Mouse (Mus musculus): Measurements from ENCODE around the gene Wnk1. TPM values are rescaled to one million over a fixed set of nuclear protein-coding genes. Genes with fewer than 3 reads are reported as not detected.

The Wnk1 gene
- polyA plus RNA-seq, 1 experiment from 2014 or later = 31.3 TPM

- Histone ChIP-seq H3K4me1 (peaks cover 21% of the 10 kb centered on the region), H3K9ac (peak overlapping the region; percentile 75), H3K4me2 (peak overlapping the region; percentile 78), H3K27ac (peak overlapping the region; percentile 95), H3K36me3 (peaks cover 13% of the 10 kb centered on the region), H3K4me3 (peak overlapping the region; percentile 84), H3K27me3 (replicated peaks) (no peaks in the 10 kb centered on the region), H3K9me3 (replicated peaks) (no peaks in the 10 kb centered on the region)
- ATAC-seq = no peak
- WGBS (ENCODE audit: insufficient replicate concordance) = under 1% methylated on average over 9 of the region's 9 CpGs
These were observed 738 bp upstream of the Wnk1 start for GRCm38 (mm10) chr6:120039256-120039563.

GRCm38 (mm10) chr6:120037636-120038365 lies 671 bp downstream of the Wnk1 start:
- Histone ChIP-seq H3K4me1 (peaks cover 32% of the 10 kb centered on the region), H3K9ac (peak overlapping the region; percentile 97), H3K27me3 (replicated peaks) (no peaks in the 10 kb centered on the region), H3K36me3 (peaks cover 26% of the 10 kb centered on the region), H3K4me3 (peak overlapping the region; percentile 84), H3K27ac (peak overlapping the region; percentile 100), H3K9me3 (replicated peaks) (no peaks in the 10 kb centered on the region), H3K4me2 (peak overlapping the region; percentile 78)
- under 1% methylated on average over 72 of the region's 85 CpGs for WGBS (ENCODE audit: insufficient replicate concordance)
- ATAC-seq = peak; percentile 86

DNA sequence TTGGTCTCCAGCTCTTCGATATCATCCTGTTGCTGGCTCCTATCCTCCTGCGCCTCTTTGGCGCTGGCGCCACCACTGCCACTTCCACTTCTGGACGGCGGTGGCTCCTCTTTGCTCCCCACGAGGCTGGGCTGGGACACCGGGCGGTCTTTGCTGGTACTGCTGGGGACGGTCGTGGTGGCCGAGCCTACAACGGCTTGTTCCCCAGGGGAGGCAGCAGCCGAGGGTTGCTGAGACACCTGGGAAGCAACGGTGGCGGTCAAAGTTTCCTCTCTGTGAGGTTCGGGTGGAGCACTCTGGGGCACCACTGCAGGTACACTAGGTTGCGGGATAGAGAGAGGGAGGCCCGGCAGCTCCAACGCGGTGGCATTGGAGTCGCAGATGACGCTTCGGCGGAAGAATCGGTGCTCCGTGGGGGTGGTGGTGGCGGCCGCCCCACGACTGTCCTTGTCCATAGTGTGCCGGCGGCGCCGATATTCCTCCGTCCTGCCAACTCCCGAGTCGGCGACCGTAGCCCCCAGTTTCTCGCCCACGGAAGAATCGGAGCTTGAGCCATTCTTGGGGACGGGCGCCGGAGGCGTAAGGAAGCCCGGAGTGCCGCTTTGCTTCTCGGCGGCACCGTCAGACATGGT lies 1.4 kb downstream of the Wnk1 start:
- no peaks in the 10 kb centered on the region for H3K9me3 ChIP-seq (replicated peaks)
- H3K4me2 ChIP-seq = peak overlapping the region; percentile 78
- ATAC-seq = peak; percentile 6; the same call in 1 of the 2 replicates
- under 1% methylated on average over 51 of the region's 51 CpGs for WGBS (ENCODE audit: insufficient replicate concordance)
- H3K27me3 ChIP-seq (replicated peaks) = no peaks in the 10 kb centered on the region
- H3K4me3 ChIP-seq = peak overlapping the region; percentile 84
- H3K4me1 ChIP-seq = peaks cover 39% of the 10 kb centered on the region
- peak overlapping the region; percentile 100 for H3K27ac ChIP-seq
- H3K36me3 ChIP-seq = peaks cover 33% of the 10 kb centered on the region
- peak overlapping the region; percentile 97 for H3K9ac ChIP-seq

GRCm38 (mm10) chr6:120024577-120024976 lies 13.9 kb downstream of the Wnk1 start:
- Histone ChIP-seq H3K27me3 (replicated peaks) (no peaks in the 10 kb centered on the region), H3K4me2 (no peak overlapping the region), H3K4me3 (no peak overlapping the region), H3K9me3 (replicated peaks) (no peaks in the 10 kb centered on the region), H3K4me1 (peaks cover 52% of the 10 kb centered on the region), H3K36me3 (peaks cover 38% of the 10 kb centered on the region), H3K9ac (no peak overlapping the region), H3K27ac (peak overlapping the region; percentile 33)
- peak; percentile 46; the same call in 1 of the 2 replicates for ATAC-seq

GRCm38 (mm10) chr6:120023746-120024145 lies 14.7 kb downstream of the Wnk1 start:
- H3K27me3 ChIP-seq (replicated peaks) = no peaks in the 10 kb centered on the region
- no peaks in the 10 kb centered on the region for H3K9me3 ChIP-seq (replicated peaks)
- H3K4me2 ChIP-seq = no peak overlapping the region
- ATAC-seq = no peak
- 80% methylated on average over 1 of the region's 1 CpGs for WGBS (ENCODE audit: insufficient replicate concordance)
- H3K36me3 ChIP-seq = peaks cover 33% of the 10 kb centered on the region
- no peak overlapping the region for H3K27ac ChIP-seq
- peaks cover 52% of the 10 kb centered on the region for H3K4me1 ChIP-seq
- no peak overlapping the region for H3K4me3 ChIP-seq
- H3K9ac ChIP-seq = no peak overlapping the region

GRCm38 (mm10) chr6:120022042-120022441 lies 16.4 kb downstream of the Wnk1 start:
- no peaks in the 10 kb centered on the region for H3K9me3 ChIP-seq (replicated peaks)
- 84% methylated on average over 3 of the region's 3 CpGs for WGBS (ENCODE audit: insufficient replicate concordance)
- H3K4me3 ChIP-seq = no peak overlapping the region
- H3K27ac ChIP-seq = no peak overlapping the region
- H3K9ac ChIP-seq = no peak overlapping the region
- peaks cover 57% of the 10 kb centered on the region for H3K4me1 ChIP-seq
- H3K4me2 ChIP-seq = no peak overlapping the region
- ATAC-seq = no peak
- H3K27me3 ChIP-seq (replicated peaks) = no peaks in the 10 kb centered on the region
- H3K36me3 ChIP-seq = peaks cover 24% of the 10 kb centered on the region

DNA sequence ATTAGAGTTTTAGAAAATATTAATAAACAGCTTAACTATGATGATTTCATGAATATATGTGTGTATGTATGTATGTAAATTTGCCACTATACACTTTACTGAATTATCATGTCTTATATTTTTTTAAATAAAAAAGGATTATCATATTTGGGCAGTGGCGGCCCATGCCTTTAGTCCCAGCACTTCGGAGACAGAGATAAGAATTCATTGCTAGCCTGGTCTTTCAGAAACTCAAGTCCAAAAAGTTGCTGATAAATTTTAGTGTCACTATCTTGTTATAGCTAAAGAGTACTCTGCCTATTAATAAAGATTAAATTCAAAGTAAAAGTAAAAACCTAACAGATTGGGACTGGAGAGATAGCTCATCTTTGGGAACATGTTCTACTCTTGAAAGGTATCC lies 18.8 kb downstream of the Wnk1 start:
- Histone ChIP-seq H3K9me3 (replicated peaks) (no peaks in the 10 kb centered on the region), H3K27me3 (replicated peaks) (no peaks in the 10 kb centered on the region), H3K4me1 (peaks cover 50% of the 10 kb centered on the region), H3K9ac (no peak overlapping the region), H3K4me3 (no peak overlapping the region), H3K27ac (peak overlapping the region; percentile 60; the same call in 1 of the 2 replicates), H3K36me3 (peaks cover 12% of the 10 kb centered on the region), H3K4me2 (no peak overlapping the region; the same call in 1 of the 2 replicates)
- ATAC-seq = peak; percentile 65
- WGBS (ENCODE audit: insufficient replicate concordance) = 28% methylated on average over 2 of the region's 2 CpGs

GRCm38 (mm10) chr6:120013125-120013524 lies 25.3 kb downstream of the Wnk1 start:
- H3K27ac ChIP-seq = peak overlapping the region; percentile 74
- no peak overlapping the region for H3K4me3 ChIP-seq
- 29% methylated on average over 1 of the region's 1 CpGs for WGBS (ENCODE audit: insufficient replicate concordance)
- ATAC-seq = peak; percentile 63; the same call in 1 of the 2 replicates
- no peaks in the 10 kb centered on the region for H3K27me3 ChIP-seq (replicated peaks)
- peak overlapping the region; percentile 27; the same call in 1 of the 2 replicates for H3K4me2 ChIP-seq
- H3K9ac ChIP-seq = no peak overlapping the region
- no peaks in the 10 kb centered on the region for H3K9me3 ChIP-seq (replicated peaks)
- H3K4me1 ChIP-seq = peaks cover 62% of the 10 kb centered on the region
- peaks cover 2% of the 10 kb centered on the region; the same call in 1 of the 2 replicates for H3K36me3 ChIP-seq

DNA sequence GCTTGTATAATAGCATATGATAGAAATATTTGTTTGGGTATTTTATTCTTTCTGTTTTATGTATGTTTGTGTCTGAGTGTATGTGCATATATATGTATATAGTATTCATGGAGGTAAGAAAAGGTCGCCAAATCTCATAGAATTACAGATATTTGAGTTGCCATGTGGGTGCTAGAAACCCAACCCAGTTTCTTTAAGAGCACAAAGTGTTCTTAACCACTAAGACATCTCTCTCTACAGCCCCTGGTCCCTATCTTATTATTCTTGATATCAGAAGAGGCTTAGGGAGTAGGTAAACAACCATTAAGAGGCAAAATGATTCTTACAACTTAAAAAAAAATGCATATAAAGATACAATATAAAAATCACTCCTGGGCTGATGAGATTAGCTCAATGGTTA lies 27.0 kb downstream of the Wnk1 start:
- Histone ChIP-seq H3K4me2 (peak overlapping the region; percentile 43; the same call in 1 of the 2 replicates), H3K27me3 (replicated peaks) (no peaks in the 10 kb centered on the region)
- peak; percentile 57; the same call in 1 of the 2 replicates for ATAC-seq

GRCm38 (mm10) chr6:120011001-120011400 lies 27.5 kb downstream of the Wnk1 start:
- no peak overlapping the region for H3K9ac ChIP-seq
- WGBS (ENCODE audit: insufficient replicate concordance) = 30% methylated on average over 1 of the region's 1 CpGs
- no peaks in the 10 kb centered on the region for H3K9me3 ChIP-seq (replicated peaks)
- peaks cover under 1% of the 10 kb centered on the region; the same call in 1 of the 2 replicates for H3K36me3 ChIP-seq
- H3K27me3 ChIP-seq (replicated peaks) = no peaks in the 10 kb centered on the region
- no peak overlapping the region for H3K27ac ChIP-seq
- H3K4me1 ChIP-seq = peaks cover 68% of the 10 kb centered on the region
- no peak overlapping the region for H3K4me3 ChIP-seq
- 0 out of 2 replicates have a peak overlapping the region, but pooled peaks have one; percentile 34 for H3K4me2 ChIP-seq
- ATAC-seq = peak; percentile 85

More for the DNA sequence above, 27.0 kb downstream of the Wnk1 start:
- Histone ChIP-seq H3K36me3 (peaks cover 2% of the 10 kb centered on the region; the same call in 1 of the 2 replicates), H3K4me3 (no peak overlapping the region), H3K4me1 (peaks cover 64% of the 10 kb centered on the region), H3K9me3 (replicated peaks) (no peaks in the 10 kb centered on the region), H3K9ac (no peak overlapping the region), H3K27ac (peak overlapping the region; percentile 88)
- 68% methylated on average over 1 of the region's 1 CpGs for WGBS (ENCODE audit: insufficient replicate concordance)

DNA sequence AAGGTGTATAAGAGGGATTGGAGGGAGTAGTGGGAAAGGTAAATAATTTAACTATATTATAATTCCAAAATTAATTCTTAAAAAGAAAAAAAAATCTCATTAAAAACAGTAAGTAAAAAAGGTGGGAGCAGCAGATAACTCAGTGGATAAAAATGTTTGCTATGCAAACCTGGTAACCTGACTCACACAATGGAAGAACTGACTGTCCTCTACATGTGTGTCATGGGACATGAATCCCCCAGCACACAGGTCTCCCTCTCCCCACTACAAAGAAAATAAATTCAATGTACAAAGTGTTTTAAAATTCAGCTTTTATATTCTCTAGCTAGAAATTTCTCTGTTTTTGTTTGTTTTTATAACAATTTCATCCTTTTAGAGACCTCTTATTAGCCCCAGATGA lies 27.9 kb downstream of the Wnk1 start:
- H3K4me3 ChIP-seq = no peak overlapping the region
- peak overlapping the region; percentile 56; the same call in 1 of the 2 replicates for H3K27ac ChIP-seq
- H3K27me3 ChIP-seq (replicated peaks) = no peaks in the 10 kb centered on the region
- no peaks in the 10 kb centered on the region for H3K36me3 ChIP-seq
- no peaks in the 10 kb centered on the region for H3K9me3 ChIP-seq (replicated peaks)
- peak overlapping the region; percentile 33; the same call in 1 of the 2 replicates for H3K4me2 ChIP-seq
- ATAC-seq = peak; percentile 63; the same call in 1 of the 2 replicates
- H3K9ac ChIP-seq = no peak overlapping the region
- H3K4me1 ChIP-seq = peaks cover 68% of the 10 kb centered on the region

DNA sequence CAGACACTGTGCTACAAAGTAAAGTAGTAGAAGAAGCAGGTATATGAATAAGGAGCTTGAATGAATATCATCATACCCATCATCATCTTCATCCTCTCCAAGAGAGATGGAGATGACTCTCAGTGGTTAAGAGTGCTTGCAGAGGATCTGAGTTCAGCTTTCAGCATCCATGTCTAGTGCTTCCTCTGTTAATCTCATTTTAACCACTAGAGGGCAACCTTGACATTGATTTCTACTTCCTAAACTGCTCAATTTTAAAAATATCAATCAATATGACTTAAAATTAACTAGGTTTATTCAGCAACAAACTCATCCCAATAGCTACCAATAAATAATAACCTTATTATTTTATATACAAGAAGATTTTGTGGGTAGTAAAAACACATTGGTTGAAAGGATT lies 36.8 kb downstream of the Wnk1 start:
- Histone ChIP-seq H3K9me3 (replicated peaks) (no peaks in the 10 kb centered on the region), H3K27ac (no peak overlapping the region), H3K4me1 (peaks cover 21% of the 10 kb centered on the region), H3K9ac (no peak overlapping the region), H3K36me3 (peaks cover 30% of the 10 kb centered on the region), H3K4me2 (no peak overlapping the region), H3K4me3 (no peak overlapping the region), H3K27me3 (replicated peaks) (no peaks in the 10 kb centered on the region)
- 0 out of 2 replicates have a peak, but pooled peaks have one; percentile 21 for ATAC-seq

Measured in liver, embryonic 12.5 days (tissue).